Mouse (Mus musculus): ENCODE results near the gene Tufm.

Tufm gene

DNA sequence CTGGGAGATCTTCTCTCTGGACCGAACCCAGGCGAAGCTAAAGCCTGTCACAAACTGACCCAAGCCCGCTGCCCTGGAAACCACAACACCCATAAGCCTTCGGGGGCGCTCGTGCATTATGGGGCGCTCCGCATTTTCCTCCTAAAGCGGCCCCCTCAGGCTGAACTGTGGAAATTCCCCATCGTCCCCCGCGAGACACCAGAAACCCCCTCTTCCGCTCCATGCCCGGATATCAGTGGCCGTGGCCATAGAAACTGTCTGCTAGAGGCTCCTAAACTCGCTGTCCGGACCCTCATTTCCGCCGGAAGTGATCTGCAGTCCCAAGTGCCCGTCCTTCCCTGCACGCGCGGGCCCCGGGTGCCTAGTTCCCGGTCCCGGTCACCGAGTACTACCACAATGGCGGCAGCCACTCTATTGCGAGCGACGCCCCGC is at the start of gene Tufm:
Gene Tufm, plus strand, starts transcription at position 310 of the 432 bp plus-strand sequence.
- peak within 1 kb of the TSS; percentile 84 for H3K4me3 ChIP-seq (replicated peaks; ENCODE audit: low read length)
- H3K36me3 ChIP-seq (ENCODE audit: insufficient read depth, low read length), result peaks cover 40% of the 10 kb centered on the region
- no peaks in the 10 kb centered on the region for H3K9me3 ChIP-seq (ENCODE audit: low read length)
- no peak for TF ChIP-seq NANOG (IDR thresholded peaks at IDR 0.05; ENCODE audit: borderline replicate concordance, low read length)
- TF ChIP-seq POU5F1 (IDR thresholded peaks at IDR 0.05; ENCODE audit: borderline replicate concordance, low read length), result no peak
- no peak for TF ChIP-seq CTCF (conservative IDR thresholded peaks at IDR 0.05; ENCODE audit: low read length)
- H3K27me3 ChIP-seq (ENCODE audit: insufficient read depth, low read length), result no peaks in the 10 kb centered on the region
- H3K4me1 ChIP-seq (replicated peaks; ENCODE audit: low read depth, low read length), result peaks cover 57% of the 10 kb centered on the region

GRCm38 (mm10) chr7:126440134-126440533 is 47.0 kb upstream of the Tufm start:
- no peak for TF ChIP-seq CTCF (conservative IDR thresholded peaks at IDR 0.05; ENCODE audit: low read length)
- TF ChIP-seq POU5F1 (IDR thresholded peaks at IDR 0.05; ENCODE audit: borderline replicate concordance, low read length), result no peak
- TF ChIP-seq NANOG (IDR thresholded peaks at IDR 0.05; ENCODE audit: borderline replicate concordance, low read length), result no peak
- H3K9me3 ChIP-seq (ENCODE audit: low read length), result no peaks in the 10 kb centered on the region

DNA sequence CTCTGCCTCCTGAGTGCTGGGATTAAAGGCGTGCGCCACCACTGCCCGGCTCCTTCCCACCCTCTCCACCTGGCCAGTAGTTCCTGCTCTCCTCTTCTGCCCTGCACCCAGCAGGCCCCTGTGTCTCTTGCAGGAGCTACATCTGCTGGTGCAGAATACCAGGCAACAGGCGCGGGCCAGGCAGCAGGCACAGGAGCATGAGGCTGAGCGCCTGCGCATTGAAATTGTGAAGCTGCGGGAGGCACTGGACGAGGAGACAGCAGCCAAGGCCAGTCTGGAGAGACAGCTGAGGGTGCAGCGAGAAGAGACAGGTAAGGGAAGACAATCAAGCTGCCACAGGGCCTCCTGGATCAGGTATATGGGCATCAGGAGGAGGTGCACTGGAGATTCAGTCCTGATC is 43.2 kb upstream of the Tufm start:
- H3K4me1 ChIP-seq (replicated peaks; ENCODE audit: low read depth, low read length), result peaks cover 35% of the 10 kb centered on the region
- H3K27me3 ChIP-seq (ENCODE audit: insufficient read depth, low read length), result no peaks in the 10 kb centered on the region
- H3K36me3 ChIP-seq (ENCODE audit: insufficient read depth, low read length), result peaks cover 64% of the 10 kb centered on the region
- no peak overlapping the region for H3K4me3 ChIP-seq (replicated peaks; ENCODE audit: low read length)
- no peaks in the 10 kb centered on the region for H3K9me3 ChIP-seq (ENCODE audit: low read length)
- no peak for TF ChIP-seq POU5F1 (IDR thresholded peaks at IDR 0.05; ENCODE audit: borderline replicate concordance, low read length)
- TF ChIP-seq NANOG (IDR thresholded peaks at IDR 0.05; ENCODE audit: borderline replicate concordance, low read length), result no peak
- TF ChIP-seq CTCF (conservative IDR thresholded peaks at IDR 0.05; ENCODE audit: low read length), result no peak

More at GRCm38 (mm10) chr7:126440134-126440533, 47.0 kb upstream of the Tufm start:
- Histone ChIP-seq H3K4me3 (replicated peaks; ENCODE audit: low read length) (no peak overlapping the region), H3K27me3 (ENCODE audit: insufficient read depth, low read length) (no peaks in the 10 kb centered on the region), H3K4me1 (replicated peaks; ENCODE audit: low read depth, low read length) (peaks cover 44% of the 10 kb centered on the region), H3K36me3 (ENCODE audit: insufficient read depth, low read length) (peaks cover 59% of the 10 kb centered on the region)

- H3K4me3 ChIP-seq (replicated peaks; ENCODE audit: low read length), result no peak overlapping the region
- H3K27me3 ChIP-seq (ENCODE audit: insufficient read depth, low read length), result no peaks in the 10 kb centered on the region
- peaks cover 36% of the 10 kb centered on the region for H3K4me1 ChIP-seq (replicated peaks; ENCODE audit: low read depth, low read length)
- TF ChIP-seq CTCF (conservative IDR thresholded peaks at IDR 0.05; ENCODE audit: low read length) (no peak), NANOG (IDR thresholded peaks at IDR 0.05; ENCODE audit: borderline replicate concordance, low read length) (no peak), POU5F1 (IDR thresholded peaks at IDR 0.05; ENCODE audit: borderline replicate concordance, low read length) (no peak)
- no peaks in the 10 kb centered on the region for H3K9me3 ChIP-seq (ENCODE audit: low read length)
- H3K36me3 ChIP-seq (ENCODE audit: insufficient read depth, low read length), result peaks cover 64% of the 10 kb centered on the region
These were observed 42.6 kb upstream of the Tufm start for GRCm38 (mm10) chr7:126444536-126444935.

DNA sequence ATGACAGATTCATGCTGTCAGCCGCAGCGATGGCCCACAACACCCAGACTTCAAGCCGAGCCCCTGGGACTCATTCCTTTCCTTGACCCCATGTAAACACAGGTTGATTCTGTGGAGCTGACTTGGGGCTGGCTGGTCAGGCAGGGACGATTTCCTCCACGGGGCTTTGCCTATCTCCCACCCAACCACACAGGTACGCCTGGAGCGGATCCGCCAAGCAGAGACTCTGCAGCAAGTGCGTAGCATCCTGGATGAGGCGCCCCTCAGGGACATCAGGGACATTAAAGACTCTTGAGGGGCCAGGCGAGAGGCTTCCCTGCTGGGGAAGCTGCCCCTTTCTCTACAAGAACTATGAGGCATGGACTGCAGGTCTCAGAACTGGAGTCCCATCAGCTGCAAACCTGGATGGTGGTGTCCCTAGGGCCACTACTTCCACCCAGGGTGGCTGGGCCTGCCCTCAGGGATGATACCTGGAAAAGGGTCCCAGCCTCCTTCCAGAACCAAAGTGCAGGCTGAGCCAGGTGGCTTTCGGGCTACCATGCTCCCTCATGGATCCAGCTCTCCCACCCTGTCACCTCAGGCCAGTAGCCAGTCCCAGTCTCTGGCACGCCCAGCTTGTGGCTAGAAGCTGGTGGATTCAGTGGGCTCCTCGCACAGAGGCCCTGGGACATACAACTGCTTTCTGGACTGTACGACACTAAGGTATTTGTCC is 41.9 kb upstream of the Tufm start:
- no peaks in the 10 kb centered on the region for H3K9me3 ChIP-seq (ENCODE audit: low read length)
- H3K4me3 ChIP-seq (replicated peaks; ENCODE audit: low read length), result no peak overlapping the region
- H3K27me3 ChIP-seq (ENCODE audit: insufficient read depth, low read length), result no peaks in the 10 kb centered on the region
- TF ChIP-seq POU5F1 (IDR thresholded peaks at IDR 0.05; ENCODE audit: borderline replicate concordance, low read length), result no peak
- TF ChIP-seq CTCF (conservative IDR thresholded peaks at IDR 0.05; ENCODE audit: low read length), result no peak
- no peak for TF ChIP-seq NANOG (IDR thresholded peaks at IDR 0.05; ENCODE audit: borderline replicate concordance, low read length)
- peaks cover 58% of the 10 kb centered on the region for H3K36me3 ChIP-seq (ENCODE audit: insufficient read depth, low read length)
- peaks cover 37% of the 10 kb centered on the region for H3K4me1 ChIP-seq (replicated peaks; ENCODE audit: low read depth, low read length)

- Histone ChIP-seq H3K36me3 (ENCODE audit: insufficient read depth, low read length) (peaks cover 52% of the 10 kb centered on the region), H3K27me3 (ENCODE audit: insufficient read depth, low read length) (no peaks in the 10 kb centered on the region), H3K4me1 (replicated peaks; ENCODE audit: low read depth, low read length) (peaks cover 38% of the 10 kb centered on the region), H3K4me3 (replicated peaks; ENCODE audit: low read length) (peak overlapping the region; percentile 67), H3K9me3 (ENCODE audit: low read length) (no peaks in the 10 kb centered on the region)
- TF ChIP-seq NANOG (IDR thresholded peaks at IDR 0.05; ENCODE audit: borderline replicate concordance, low read length) (no peak), CTCF (conservative IDR thresholded peaks at IDR 0.05; ENCODE audit: low read length) (no peak), POU5F1 (IDR thresholded peaks at IDR 0.05; ENCODE audit: borderline replicate concordance, low read length) (no peak)
These were observed 40.9 kb upstream of the Tufm start for GRCm38 (mm10) chr7:126446217-126446616.

DNA sequence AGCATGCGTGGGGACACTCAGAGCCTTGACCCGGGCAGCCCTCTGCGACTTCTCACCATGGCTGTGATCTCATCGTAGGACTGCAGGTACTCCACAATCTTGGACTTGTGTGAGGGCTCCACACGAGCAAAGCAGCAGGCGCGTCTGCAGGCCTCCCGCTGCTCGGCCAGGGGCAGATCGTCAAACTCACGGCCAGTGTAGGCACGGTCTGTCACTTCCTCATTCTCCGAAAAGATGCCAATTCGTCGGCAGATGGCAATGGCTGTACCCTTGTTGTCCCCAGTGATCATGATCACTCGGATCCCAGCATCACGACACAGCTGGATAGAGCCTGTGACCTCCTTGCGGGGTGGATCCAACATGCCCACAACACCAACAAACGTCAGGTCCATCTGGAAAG is 38.7 kb upstream of the Tufm start:
- Histone ChIP-seq H3K36me3 (ENCODE audit: insufficient read depth, low read length) (peaks cover 31% of the 10 kb centered on the region), H3K4me3 (replicated peaks; ENCODE audit: low read length) (no peak overlapping the region)
- TF ChIP-seq POU5F1 (IDR thresholded peaks at IDR 0.05; ENCODE audit: borderline replicate concordance, low read length) (no peak), NANOG (IDR thresholded peaks at IDR 0.05; ENCODE audit: borderline replicate concordance, low read length) (no peak), CTCF (conservative IDR thresholded peaks at IDR 0.05; ENCODE audit: low read length) (no peak)

DNA sequence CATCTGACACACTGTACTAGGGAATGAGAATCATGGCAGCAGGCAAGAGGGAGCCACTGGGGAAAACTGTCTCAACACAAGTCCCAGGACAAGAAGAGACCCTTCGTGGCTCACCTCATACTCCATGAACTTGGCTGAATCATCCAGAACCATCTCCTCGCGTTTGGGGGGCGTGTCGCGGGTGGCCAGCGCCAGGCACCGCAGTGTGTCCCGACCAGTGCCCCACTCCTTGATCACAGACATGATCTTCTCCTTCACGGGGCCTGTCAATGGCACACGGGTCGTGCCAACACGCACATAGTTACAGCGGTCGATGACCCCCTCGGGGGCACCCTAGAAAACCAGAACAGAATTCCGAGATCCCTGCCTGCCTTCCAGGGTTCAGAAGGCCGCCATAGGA is 37.2 kb upstream of the Tufm start:
- H3K4me3 ChIP-seq (replicated peaks; ENCODE audit: low read length), result peak overlapping the region; percentile 35
- TF ChIP-seq POU5F1 (IDR thresholded peaks at IDR 0.05; ENCODE audit: borderline replicate concordance, low read length) (no peak), NANOG (IDR thresholded peaks at IDR 0.05; ENCODE audit: borderline replicate concordance, low read length) (no peak), CTCF (conservative IDR thresholded peaks at IDR 0.05; ENCODE audit: low read length) (no peak)
- no peaks in the 10 kb centered on the region for H3K9me3 ChIP-seq (ENCODE audit: low read length)
- H3K27me3 ChIP-seq (ENCODE audit: insufficient read depth, low read length), result no peaks in the 10 kb centered on the region; the same call in 1 of the 2 replicates
- peaks cover 38% of the 10 kb centered on the region for H3K4me1 ChIP-seq (replicated peaks; ENCODE audit: low read depth, low read length)
- peaks cover 20% of the 10 kb centered on the region for H3K36me3 ChIP-seq (ENCODE audit: insufficient read depth, low read length)

More for the DNA sequence above, 38.7 kb upstream of the Tufm start:
- H3K4me1 ChIP-seq (replicated peaks; ENCODE audit: low read depth, low read length), result peaks cover 38% of the 10 kb centered on the region
- H3K27me3 ChIP-seq (ENCODE audit: insufficient read depth, low read length), result no peaks in the 10 kb centered on the region; the same call in 1 of the 2 replicates
- no peaks in the 10 kb centered on the region for H3K9me3 ChIP-seq (ENCODE audit: low read length)
